Mouse (Mus musculus) heart, embryonic 16.5 days (tissue): ENCODE data around the gene Nat10. TPM values are rescaled to one million over a fixed set of nuclear protein-coding genes. Genes with fewer than 3 reads are reported as not detected.

Experiments
- polyA plus RNA-seq: library from polyadenylated mRNA; unstranded; fragments of >200 nt; fragmentation: Nextera tagmentation; extraction: Ambion mirVana; gene quantifications from 2 replicates; pipeline ENCODE4 v1.2.1, GENCODE M21; 2015

Gene Nat10
- polyA plus RNA-seq, 1 experiment from 2014 or later = 16.5 TPM

Other genes with a start within 250 kb of the Nat10 start
- gene Abtb2, start 195.0 kb downstream of the Nat10 start, polyA plus RNA-seq = 19.9 and 23.2 TPM in 2 replicates
- gene Caprin1, start 36.4 kb upstream of the Nat10 start, polyA plus RNA-seq = 202 and 209 TPM in 2 replicates
- gene Lmo2, start 196.7 kb upstream of the Nat10 start, polyA plus RNA-seq = 17.2 and 17.8 TPM in 2 replicates